Mouse (Mus musculus) E14TG2a.4 (cell line): ENCODE measurements around the gene Spindoc.

Experiments used
- H3K27me3 ChIP-seq: 2 replicates; pipeline ENCODE4 v1.6.1; 2014; ENCODE audit warnings: low read length, control low read depth; ENCODE audit not compliant: insufficient read depth
- H3K36me3 ChIP-seq: 2 replicates; pipeline ENCODE4 v1.6.1; 2014; ENCODE audit warnings: low read length, control low read depth; ENCODE audit not compliant: insufficient read depth
- H3K4me1 ChIP-seq: replicated peaks from 2 replicates; pipeline ENCODE4 v1.6.1; 2014; ENCODE audit warnings: low read depth, low read length, control low read depth
- H3K4me3 ChIP-seq: replicated peaks from 2 replicates; pipeline ENCODE4 v1.5.1; 2014; ENCODE audit warnings: mild to moderate bottlenecking, low read length
- H3K9me3 ChIP-seq: 2 replicates; pipeline ENCODE4 v1.6.1; 2014; ENCODE audit warnings: low read length, control low read depth
- CTCF ChIP-seq: conservative IDR thresholded peaks from 2 replicates; pipeline ENCODE4 v1.5.1; 2014; ENCODE audit warnings: low read length
- NANOG ChIP-seq: IDR thresholded peaks from 2 replicates; pipeline ENCODE4 v1.6.1; 2014; ENCODE audit warnings: borderline replicate concordance, low read length, mixed read lengths
- POU5F1 ChIP-seq: IDR thresholded peaks from 2 replicates; pipeline ENCODE4 v1.6.1; 2014; ENCODE audit warnings: low read length, borderline replicate concordance

The Spindoc gene

GRCm38 (mm10) chr19:7382903-7383865 lies at the start of gene Spindoc:
Gene Spindoc (minus strand): TSS chr19:7382994.
- TF ChIP-seq NANOG: no peak
- TF ChIP-seq POU5F1: no peak
- no peak for TF ChIP-seq CTCF
- Histone ChIP-seq H3K9me3 (no peaks in the 10 kb centered on the region), H3K4me3 (peak within 1 kb of the TSS; percentile 93), H3K4me1 (peaks cover 85% of the 10 kb centered on the region), H3K36me3 (peaks cover 25% of the 10 kb centered on the region), H3K27me3 (no peaks in the 10 kb centered on the region)

- no peaks in the 10 kb centered on the region for H3K9me3 ChIP-seq
- H3K27me3 ChIP-seq: peaks cover 40% of the 10 kb centered on the region
- H3K4me3 ChIP-seq: no peak overlapping the region
- peaks cover 52% of the 10 kb centered on the region for H3K4me1 ChIP-seq
- peaks cover 74% of the 10 kb centered on the region for H3K36me3 ChIP-seq
- TF ChIP-seq NANOG (no peak), POU5F1 (no peak), CTCF (no peak)
Observed at GRCm38 (mm10) chr19:7425398-7425775, 42.6 kb upstream of the Spindoc start.

DNA sequence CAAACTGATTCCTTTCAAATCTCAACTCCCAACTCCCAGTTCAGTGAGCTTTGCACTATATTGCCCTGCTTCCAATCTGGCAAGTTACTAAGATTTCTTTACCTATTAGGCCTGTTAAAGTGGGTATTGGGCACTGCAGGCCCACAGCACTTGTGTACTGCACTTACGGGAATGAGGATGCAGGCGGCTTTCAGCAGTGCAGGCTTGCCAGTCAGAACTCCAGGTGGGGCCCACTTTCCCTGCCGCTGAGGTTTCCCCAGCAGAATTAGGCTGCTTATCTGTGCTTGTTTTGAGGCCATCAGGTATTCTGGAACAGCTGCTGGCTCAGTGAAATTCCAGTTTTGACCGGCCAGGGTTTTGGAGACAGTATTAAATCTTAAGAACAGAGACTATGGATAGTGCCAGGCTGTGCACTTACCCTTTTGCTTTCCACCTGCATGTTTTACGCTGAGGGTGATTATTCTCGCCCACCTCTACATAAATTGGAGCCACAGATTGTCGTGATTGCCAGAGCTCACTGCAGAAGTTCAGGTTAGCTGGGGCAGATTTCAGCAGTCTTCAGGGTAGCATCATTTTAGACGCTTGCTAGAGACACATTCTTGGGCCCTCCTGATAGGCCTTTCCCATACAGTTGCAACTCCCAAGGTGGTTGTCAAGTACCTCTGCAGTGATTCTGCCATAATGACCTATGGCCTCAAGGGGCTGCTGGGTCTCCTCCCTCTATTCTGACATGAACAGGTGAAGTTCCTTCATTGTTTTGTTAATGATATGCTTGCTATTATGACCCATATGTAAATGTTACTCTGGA lies 42.0 kb upstream of the Spindoc start:
- no peaks in the 10 kb centered on the region for H3K9me3 ChIP-seq
- H3K36me3 ChIP-seq: peaks cover 74% of the 10 kb centered on the region
- H3K4me1 ChIP-seq: peaks cover 58% of the 10 kb centered on the region
- TF ChIP-seq CTCF (no peak), POU5F1 (no peak), NANOG (no peak)
- 0 out of 2 replicates have a peak overlapping the region, but pooled peaks have one; percentile 2 for H3K4me3 ChIP-seq
- H3K27me3 ChIP-seq: peaks cover 46% of the 10 kb centered on the region

DNA sequence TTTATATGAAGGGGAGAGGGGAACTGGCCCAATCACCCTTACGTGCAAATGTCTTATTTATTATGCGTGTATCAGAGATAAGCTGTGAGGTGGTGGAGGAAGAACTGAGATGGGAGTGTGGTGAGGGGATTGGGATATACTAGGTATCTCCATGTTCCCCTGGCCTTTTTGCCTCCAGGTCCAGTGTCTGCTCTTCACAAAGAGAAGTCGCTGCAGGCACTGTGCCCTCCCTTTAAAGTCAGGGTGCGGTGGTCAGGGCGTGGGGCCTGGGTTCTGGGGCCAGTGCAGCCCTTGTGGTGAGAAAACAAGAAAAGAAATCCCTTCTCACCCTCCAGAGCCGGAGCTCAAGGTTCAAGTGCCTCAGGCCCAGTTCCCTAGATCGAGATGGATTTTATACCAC lies 41.3 kb upstream of the Spindoc start:
- Histone ChIP-seq H3K4me1 (peaks cover 64% of the 10 kb centered on the region), H3K4me3 (peak overlapping the region; percentile 77), H3K27me3 (peaks cover 53% of the 10 kb centered on the region), H3K9me3 (no peaks in the 10 kb centered on the region), H3K36me3 (peaks cover 73% of the 10 kb centered on the region)
- TF ChIP-seq NANOG (no peak), POU5F1 (no peak), CTCF (no peak)

DNA sequence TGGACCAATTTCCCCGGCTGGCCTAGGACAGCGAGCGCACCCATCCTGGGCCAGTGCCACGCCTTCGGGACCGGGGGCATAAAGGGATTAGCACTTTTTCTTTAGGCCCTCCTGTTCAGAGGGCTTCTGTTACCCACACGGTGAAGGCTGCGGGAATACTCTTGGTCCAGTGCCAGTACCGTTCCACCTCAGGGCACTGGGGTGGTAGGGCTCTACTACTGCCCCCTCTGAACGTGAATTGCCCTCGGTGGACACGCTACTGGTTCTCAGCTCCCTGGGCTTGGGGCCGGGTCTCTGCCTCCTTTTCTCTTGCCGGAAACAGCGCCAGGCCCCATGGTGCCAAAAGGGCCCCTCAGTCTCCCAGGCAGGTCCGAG lies 40.8 kb upstream of the Spindoc start:
- Histone ChIP-seq H3K36me3 (peaks cover 70% of the 10 kb centered on the region), H3K9me3 (no peaks in the 10 kb centered on the region), H3K4me1 (peaks cover 69% of the 10 kb centered on the region), H3K4me3 (peak overlapping the region; percentile 77), H3K27me3 (peaks cover 56% of the 10 kb centered on the region)
- TF ChIP-seq NANOG: no peak
- no peak for TF ChIP-seq POU5F1
- no peak for TF ChIP-seq CTCF

- H3K27me3 ChIP-seq: peaks cover 59% of the 10 kb centered on the region
- TF ChIP-seq CTCF: no peak
- no peak for TF ChIP-seq POU5F1
- no peak for TF ChIP-seq NANOG
- H3K4me1 ChIP-seq: peaks cover 74% of the 10 kb centered on the region
- no peaks in the 10 kb centered on the region for H3K9me3 ChIP-seq
- H3K36me3 ChIP-seq: peaks cover 65% of the 10 kb centered on the region
- peak overlapping the region; percentile 77 for H3K4me3 ChIP-seq
Observed at GRCm38 (mm10) chr19:7423028-7423655, 40.3 kb upstream of the Spindoc start.

DNA sequence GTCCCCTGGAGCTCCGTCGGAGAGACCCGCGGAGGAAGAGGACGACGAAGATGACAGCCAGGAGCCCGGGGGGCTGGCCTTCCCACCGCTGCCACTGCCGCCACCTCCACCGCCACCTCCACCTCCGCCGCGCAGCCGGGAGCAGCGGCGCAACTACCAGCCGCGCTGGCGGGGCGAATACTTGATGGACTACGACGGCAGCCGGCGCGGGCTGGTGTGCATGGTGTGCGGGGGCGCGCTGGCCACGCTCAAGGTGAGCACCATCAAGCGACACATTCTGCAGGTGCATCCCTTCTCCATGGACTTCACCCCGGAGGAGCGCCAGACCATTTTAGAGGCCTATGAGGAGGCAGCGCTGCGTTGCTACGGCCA lies 39.8 kb upstream of the Spindoc start:
- Histone ChIP-seq H3K4me1 (peaks cover 75% of the 10 kb centered on the region), H3K9me3 (no peaks in the 10 kb centered on the region), H3K27me3 (peaks cover 60% of the 10 kb centered on the region), H3K36me3 (peaks cover 60% of the 10 kb centered on the region), H3K4me3 (peak overlapping the region; percentile 77)
- TF ChIP-seq POU5F1 (no peak), NANOG (no peak), CTCF (no peak)
